Mouse (Mus musculus) G1E (cell line): ENCODE results near the gene Olfr524.

Experiments used
- CTCF ChIP-seq: IDR thresholded peaks from 2 replicates; pipeline ENCODE4 v1.5.1; 2012; ENCODE audit warnings: low read depth, low read length, inconsistent platforms, mixed read lengths
- GATA2 ChIP-seq: IDR thresholded peaks from 2 replicates; pipeline ENCODE4 v1.6.1; 2012; ENCODE audit warnings: low read depth, low read length, inconsistent platforms, borderline replicate concordance

- no peak for TF ChIP-seq GATA2
- TF ChIP-seq CTCF = no peak
Observed at GRCm38 (mm10) chr7:140172936-140173335, 32.8 kb downstream of the Olfr524 start, which contains the start of gene Olfr523.
